Mouse (Mus musculus) bone marrow, adult 2 months (tissue): Measurements from ENCODE around the gene Trdn.

Experiments used
- CTCF ChIP-seq: fragments of 200-500 bp; IDR thresholded peaks from 2 replicates; pipeline ENCODE4 v1.5.1; 2011; ENCODE audit warnings: low read length, control low read depth; ENCODE audit not compliant: control insufficient read depth, insufficient read depth
- POLR2A ChIP-seq: fragments of 200-500 bp; IDR thresholded peaks from 2 replicates; pipeline ENCODE4 v1.6.1; 2011; ENCODE audit warnings: low read depth, mild to moderate bottlenecking, control low read depth, low read length, borderline replicate concordance; ENCODE audit not compliant: control insufficient read depth

DNA sequence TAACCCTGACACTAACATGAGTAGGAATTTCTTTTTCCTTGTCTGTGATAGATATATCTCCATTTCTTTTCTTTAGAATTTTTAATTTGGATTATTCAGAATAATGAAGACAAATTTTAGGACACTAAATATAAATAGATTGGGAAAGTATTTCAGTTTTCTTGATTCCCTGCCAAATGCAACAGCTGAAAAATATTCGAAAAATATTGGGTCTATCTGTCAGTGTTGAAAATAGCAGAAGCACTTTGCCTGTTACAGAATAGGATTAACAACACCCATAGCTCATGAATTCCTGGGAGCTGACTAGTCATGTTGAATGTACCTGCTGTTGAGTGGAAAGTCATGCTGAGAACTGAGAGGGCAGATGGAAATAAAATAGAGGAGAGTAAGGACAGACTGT lies 64.6 kb downstream of the Trdn start:
- no peak for TF ChIP-seq CTCF
- TF ChIP-seq POLR2A = no peak
